Mouse (Mus musculus): ENCODE measurements around the gene Mief1.

Mief1 gene

GRCm38 (mm10) chr15:80233733-80234509, at the start of gene Mief1:
Gene Mief1 (plus strand): TSS chr15:80234018.
- DNase-seq: peak; percentile 99

GRCm38 (mm10) chr15:80188927-80189326, 44.9 kb upstream of the Mief1 start:
- peak; percentile 56 for DNase-seq

GRCm38 (mm10) chr15:80190075-80190474, 43.7 kb upstream of the Mief1 start:
- DNase-seq: peak; percentile 71

GRCm38 (mm10) chr15:80191585-80192245, 42.1 kb upstream of the Mief1 start:
- peak; percentile 42 for DNase-seq

- DNase-seq: no peak
Measured at GRCm38 (mm10) chr15:80192246-80192585, 41.6 kb upstream of the Mief1 start.

- DNase-seq: no peak
Measured at GRCm38 (mm10) chr15:80192847-80193246, 41.0 kb upstream of the Mief1 start.

- DNase-seq: no peak
Measured at GRCm38 (mm10) chr15:80199556-80199955, 34.3 kb upstream of the Mief1 start.

- no peak for DNase-seq
Measured at GRCm38 (mm10) chr15:80202111-80202775, 31.6 kb upstream of the Mief1 start.

GRCm38 (mm10) chr15:80203406-80203805, 30.4 kb upstream of the Mief1 start:
- DNase-seq: peak; percentile 61

- DNase-seq: no peak
Measured at GRCm38 (mm10) chr15:80206057-80206565, 27.7 kb upstream of the Mief1 start.

- no peak for DNase-seq
Measured at GRCm38 (mm10) chr15:80208446-80208845, 25.4 kb upstream of the Mief1 start.

GRCm38 (mm10) chr15:80213688-80214087, 20.1 kb upstream of the Mief1 start:
- no peak for DNase-seq

GRCm38 (mm10) chr15:80215716-80216479, 17.9 kb upstream of the Mief1 start:
- peak; percentile 56 for DNase-seq

- DNase-seq: no peak
Measured at GRCm38 (mm10) chr15:80216480-80216820, 17.4 kb upstream of the Mief1 start.

GRCm38 (mm10) chr15:80217476-80217875, 16.3 kb upstream of the Mief1 start:
- no peak for DNase-seq

- DNase-seq: no peak
Measured at GRCm38 (mm10) chr15:80219211-80219610, 14.6 kb upstream of the Mief1 start.

GRCm38 (mm10) chr15:80219705-80220657, 13.8 kb upstream of the Mief1 start:
- DNase-seq: no peak

- DNase-seq: no peak
Measured at GRCm38 (mm10) chr15:80221031-80221430, 12.8 kb upstream of the Mief1 start.

GRCm38 (mm10) chr15:80223751-80224150, 10.1 kb upstream of the Mief1 start:
- DNase-seq: no peak

- DNase-seq: peak; percentile 82
Measured at GRCm38 (mm10) chr15:80225208-80225607, 8.6 kb upstream of the Mief1 start.

- peak; percentile 84 for DNase-seq
Measured at GRCm38 (mm10) chr15:80225796-80226195, 8.0 kb upstream of the Mief1 start.

Data from kidney, postnatal 10 days (tissue).